Mouse (Mus musculus) megakaryocyte-erythroid progenitor cell, adult 5 weeks (primary cell): ENCODE results near the gene Wls. TPM values are rescaled to one million over a fixed set of nuclear protein-coding genes. Genes with fewer than 3 reads are reported as not detected.

Source experiments
- polyA plus RNA-seq: library from polyadenylated mRNA; stranded (reverse); fragments of >175 nt; gene quantifications from 2 replicates; pipeline ENCODE4 v1.2.3, GENCODE M21; 2012

Gene Wls
- 15.2 and 19.0 TPM in 2 replicates for polyA plus RNA-seq

DNA sequence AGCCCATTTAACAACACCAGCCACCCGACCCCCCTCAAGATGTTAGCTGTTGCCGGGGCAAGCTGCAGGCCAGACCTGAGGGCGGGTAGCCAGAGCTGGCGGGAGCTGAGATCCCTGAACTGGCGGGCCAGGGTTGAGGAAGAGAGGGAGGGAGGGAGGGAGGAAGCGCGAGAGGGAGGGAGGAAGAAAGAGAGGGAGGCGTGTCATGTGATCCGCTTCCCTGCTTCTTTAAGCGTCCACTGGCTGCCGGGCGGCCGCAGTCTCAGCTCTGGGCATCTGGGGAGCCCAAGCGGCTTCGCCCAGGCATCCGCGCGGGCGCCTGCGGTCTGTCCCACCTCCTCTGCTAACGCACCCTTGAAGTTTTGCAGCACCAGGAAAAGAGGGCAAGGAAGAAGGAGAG lies at the start of gene Wls:
TSS of gene Wls (plus strand) at position 192 of the 400 bp plus-strand sequence.

Other genes starting within 250 kb of the Wls start
- not detected in 2 replicates for gene Rpe65, start 240.5 kb upstream of the Wls start, polyA plus RNA-seq